Mouse (Mus musculus) small intestine, adult 2 months (tissue): ENCODE data around the gene Ankrd60.

ENCODE experiments used
- CTCF ChIP-seq: fragments of 200-500 bp; IDR thresholded peaks from 2 replicates; pipeline ENCODE4 v1.5.1; 2012; ENCODE audit warnings: low read depth, mild to moderate bottlenecking, control low read depth, inconsistent platforms, low read length, moderate library complexity, mixed read lengths; ENCODE audit not compliant: insufficient replicate concordance, insufficient read length; ENCODE audit errors: extremely low read depth
- POLR2A ChIP-seq: fragments of 200-500 bp; IDR thresholded peaks from 2 replicates; pipeline ENCODE4 v1.6.1; 2012; ENCODE audit warnings: low read depth, mild to moderate bottlenecking, control low read depth, inconsistent platforms, low read length, moderate library complexity

DNA sequence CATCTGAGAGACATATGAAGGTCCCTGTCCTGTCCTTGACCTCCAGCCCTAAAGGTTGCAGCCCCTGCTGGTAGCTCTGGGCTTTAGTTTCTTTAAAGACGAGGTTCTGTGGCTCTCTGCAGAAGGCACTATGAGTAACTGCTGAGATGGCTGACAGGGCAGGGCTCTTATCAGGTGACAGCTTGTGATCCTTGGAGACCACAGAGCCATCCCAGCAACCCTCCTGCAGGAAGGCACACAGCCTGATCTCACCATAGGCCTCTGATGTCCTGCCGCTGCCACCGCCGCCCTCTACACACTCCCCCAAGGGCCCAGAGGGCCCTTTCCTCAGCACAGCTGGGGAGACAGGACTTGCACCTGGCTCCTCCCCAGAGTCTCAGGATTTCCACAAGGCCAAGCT is 36.4 kb downstream of the Ankrd60 start:
- TF ChIP-seq CTCF (no peak), POLR2A (no peak)
